Mouse (Mus musculus): ENCODE results near the gene Smim26.
"Not testable (repeated sequence)": the region's sequence is repeated elsewhere in the genome, so short reads cannot be mapped to it uniquely, and the experiment has no call there.

Gene Smim26

GRCm38 (mm10) chr2:144593951-144594651 lies at the start of gene Smim26:
TSS of gene Smim26 (plus strand) at chr2:144594054.
- DNase-seq (ENCODE audit: low spot score in 2 of 2) = peak; percentile 63 to 90

- no peak for DNase-seq (ENCODE audit: low spot score in 2 of 2)
These were observed 49.2 kb upstream of the Smim26 start for GRCm38 (mm10) chr2:144544630-144545029.

- DNase-seq (ENCODE audit: low spot score in 2 of 2) = no peak
These were observed 48.8 kb upstream of the Smim26 start for GRCm38 (mm10) chr2:144545061-144545460.

- DNase-seq (ENCODE audit: low spot score in 2 of 2) = no peak
These were observed 48.4 kb upstream of the Smim26 start for GRCm38 (mm10) chr2:144545481-144545880.

- no peak for DNase-seq (ENCODE audit: low spot score in 2 of 2)
These were observed 46.3 kb upstream of the Smim26 start for GRCm38 (mm10) chr2:144547559-144547958.

GRCm38 (mm10) chr2:144550529-144550928 lies 43.3 kb upstream of the Smim26 start, which contains the start of gene Rbbp9:
TSS of gene Rbbp9 (minus strand) at chr2:144550869.
- DNase-seq (ENCODE audit: low spot score in 2 of 2) = peak; percentile 42 to 73

- DNase-seq (ENCODE audit: low spot score in 2 of 2) = no peak
These were observed 39.9 kb upstream of the Smim26 start for GRCm38 (mm10) chr2:144553905-144554304.

- no peak for DNase-seq (ENCODE audit: low spot score in 2 of 2)
These were observed 38.5 kb upstream of the Smim26 start for GRCm38 (mm10) chr2:144555286-144555819.

- peak; percentile 90 to 98 for DNase-seq (ENCODE audit: low spot score in 2 of 2)
These were observed 37.9 kb upstream of the Smim26 start, which contains the start of gene Sec23b for GRCm38 (mm10) chr2:144555820-144556552. TSS of gene Sec23b (plus strand) at chr2:144556229.

GRCm38 (mm10) chr2:144588723-144589122 lies 5.1 kb upstream of the Smim26 start:
- no peak for DNase-seq (ENCODE audit: low spot score in 2 of 2)

GRCm38 (mm10) chr2:144593036-144593435 lies 818 bp upstream of the Smim26 start:
- not testable (repeated sequence) for DNase-seq (ENCODE audit: low spot score in 2 of 2)

GRCm38 (mm10) chr2:144598006-144598405 lies 4.2 kb downstream of the Smim26 start:
- no peak for DNase-seq (ENCODE audit: low spot score in 2 of 2)

GRCm38 (mm10) chr2:144599831-144600687 lies 6.2 kb downstream of the Smim26 start, which contains the start of gene Dtd1:
TSS of gene Dtd1 (plus strand) at chr2:144599897.
- peak; percentile 77 to 88 for DNase-seq (ENCODE audit: low spot score in 2 of 2)

- no peak for DNase-seq (ENCODE audit: low spot score in 2 of 2)
These were observed 7.7 kb downstream of the Smim26 start for GRCm38 (mm10) chr2:144601576-144601975.

GRCm38 (mm10) chr2:144613956-144614355 lies 20.1 kb downstream of the Smim26 start:
- DNase-seq (ENCODE audit: low spot score in 2 of 2) = no peak

GRCm38 (mm10) chr2:144617074-144617874 lies 23.4 kb downstream of the Smim26 start:
- no peak for DNase-seq (ENCODE audit: low spot score in 2 of 2)

- DNase-seq (ENCODE audit: low spot score in 2 of 2) = no peak
These were observed 27.6 kb downstream of the Smim26 start for GRCm38 (mm10) chr2:144621491-144621890.

- no peak for DNase-seq (ENCODE audit: low spot score in 2 of 2)
These were observed 39.7 kb downstream of the Smim26 start for GRCm38 (mm10) chr2:144633551-144633950.

- DNase-seq (ENCODE audit: low spot score in 2 of 2) = no peak
These were observed 40.4 kb downstream of the Smim26 start for GRCm38 (mm10) chr2:144634231-144634630.

- DNase-seq (ENCODE audit: low spot score in 2 of 2) = no peak
These were observed 40.9 kb downstream of the Smim26 start for GRCm38 (mm10) chr2:144634729-144635128.

Data from left cerebral cortex, adult 9 months (tissue).